Mouse (Mus musculus): ENCODE results near the gene Atxn7l1. TPM values are rescaled to one million over a fixed set of nuclear protein-coding genes. Genes with fewer than 3 reads are reported as not detected.

Atxn7l1 gene
- total RNA-seq, 1 experiment, result 3.9 TPM

- no peak overlapping the region for H3K27ac ChIP-seq (ENCODE audit: insufficient read depth, low read depth, low read length, poor library complexity, severe bottlenecking)
- no peaks in the 10 kb centered on the region for H3K36me3 ChIP-seq (ENCODE audit: control insufficient read depth, insufficient read depth, low read length, poor library complexity, severe bottlenecking)
- no peak overlapping the region; the same call in 1 of the 2 replicates for H3K9ac ChIP-seq (ENCODE audit: insufficient read depth, low read depth, low read length, poor library complexity, severe bottlenecking)
- TF ChIP-seq ZNF384 (IDR thresholded peaks at IDR 0.05; ENCODE audit: low read depth, low read length) (no peak), CHD2 (IDR thresholded peaks at IDR 0.05; ENCODE audit: low read depth, low read length) (no peak), HCFC1 (IDR thresholded peaks at IDR 0.05; ENCODE audit: borderline replicate concordance, insufficient read depth, low read length) (no peak), ZC3H11A (IDR thresholded peaks at IDR 0.05; ENCODE audit: borderline replicate concordance, low read depth, low read length) (no peak), MAFK (IDR thresholded peaks at IDR 0.05; ENCODE audit: insufficient read depth, low read depth, low read length) (no peak)
- H3K4me1 ChIP-seq (ENCODE audit: control insufficient read depth in 2 of 2, insufficient read depth in 2 of 2, low read length in 2 of 2, poor library complexity in 1 of 2), result peaks cover 3 to 15% of the 10 kb centered on the region in 2 experiments
- H3K9me3 ChIP-seq (ENCODE audit: control insufficient read depth, insufficient read depth, low read depth, low read length), result no peaks in the 10 kb centered on the region
- no peak overlapping the region for H3K4me3 ChIP-seq (ENCODE audit: insufficient read depth in 1 of 2, low read depth in 1 of 2, low read length in 2 of 2, poor library complexity in 1 of 2, severe bottlenecking in 1 of 2)
- in situ Hi-C loops (cut with MboI; ENCODE audit: low sequenced_read_pairs in 2 of 2, unreplicated experiment in 2 of 2), result no loop called here
- no peak for DNase-seq (ENCODE audit: low read depth, low spot score)
These were observed 77.6 kb downstream of the Atxn7l1 start for GRCm38 (mm10) chr12:33225117-33225541.

DNA sequence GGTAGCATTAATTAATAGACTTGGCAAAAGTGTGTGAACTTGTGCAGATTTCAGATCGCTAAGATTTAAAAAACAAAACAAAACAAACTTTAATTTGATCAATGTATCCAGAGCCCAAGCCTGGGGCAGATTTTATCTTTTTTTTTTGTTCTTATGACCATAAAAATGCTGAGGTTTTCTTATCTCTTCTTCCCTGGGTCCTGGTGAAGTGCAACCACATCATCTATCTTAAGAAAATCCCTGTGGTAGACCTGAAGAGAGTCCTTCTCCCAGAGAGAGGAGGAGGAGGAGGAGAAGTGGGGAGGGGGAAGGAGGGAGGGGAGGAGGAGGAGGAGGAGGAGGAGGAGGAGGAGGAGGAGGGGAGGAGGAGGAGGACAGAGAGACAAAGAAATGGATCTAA lies 78.5 kb downstream of the Atxn7l1 start:
- H3K9ac ChIP-seq (ENCODE audit: insufficient read depth, low read depth, low read length, poor library complexity, severe bottlenecking), result no peak overlapping the region
- no peak for DNase-seq (ENCODE audit: low read depth, low spot score)
- in situ Hi-C loops (cut with MboI; ENCODE audit: low sequenced_read_pairs in 2 of 2, unreplicated experiment in 2 of 2), result no loop called here
- TF ChIP-seq ZC3H11A (IDR thresholded peaks at IDR 0.05; ENCODE audit: borderline replicate concordance, low read depth, low read length) (no peak), MAFK (IDR thresholded peaks at IDR 0.05; ENCODE audit: insufficient read depth, low read depth, low read length) (no peak), ZNF384 (IDR thresholded peaks at IDR 0.05; ENCODE audit: low read depth, low read length) (no peak), CHD2 (IDR thresholded peaks at IDR 0.05; ENCODE audit: low read depth, low read length) (no peak), HCFC1 (IDR thresholded peaks at IDR 0.05; ENCODE audit: borderline replicate concordance, insufficient read depth, low read length) (no peak)
- H3K36me3 ChIP-seq (ENCODE audit: control insufficient read depth, insufficient read depth, low read length, poor library complexity, severe bottlenecking), result no peaks in the 10 kb centered on the region
- no peaks in the 10 kb centered on the region for H3K9me3 ChIP-seq (ENCODE audit: control insufficient read depth, insufficient read depth, low read depth, low read length)
- H3K4me3 ChIP-seq (ENCODE audit: insufficient read depth in 1 of 2, low read depth in 1 of 2, low read length in 2 of 2, poor library complexity in 1 of 2, severe bottlenecking in 1 of 2), result no peak overlapping the region
- H3K27ac ChIP-seq (ENCODE audit: insufficient read depth, low read depth, low read length, poor library complexity, severe bottlenecking), result no peak overlapping the region
- peaks cover 3 to 10% of the 10 kb centered on the region in 2 experiments; a peak in 3 of 4 replicates for H3K4me1 ChIP-seq (ENCODE audit: control insufficient read depth in 2 of 2, insufficient read depth in 2 of 2, low read length in 2 of 2, poor library complexity in 1 of 2)

DNA sequence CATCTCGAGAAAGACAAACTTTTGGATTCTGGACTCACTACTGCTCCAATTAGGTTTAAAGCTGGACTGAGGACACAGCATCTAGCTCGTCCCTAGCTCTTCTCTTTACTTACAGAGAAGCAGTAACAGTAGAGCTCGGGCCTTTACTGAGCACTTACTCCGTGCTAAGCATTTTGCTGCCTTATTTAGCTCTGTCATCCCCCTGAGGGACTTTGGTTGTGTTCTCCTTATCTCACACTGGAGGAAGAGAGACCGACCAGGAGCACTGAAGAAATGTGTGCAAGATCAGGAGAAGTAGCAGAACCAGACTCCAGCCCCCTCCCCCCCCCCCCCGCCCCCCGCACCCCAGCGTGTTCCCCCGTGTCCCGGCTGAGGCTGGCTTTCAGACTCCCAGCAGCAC lies 79.1 kb downstream of the Atxn7l1 start:
- Histone ChIP-seq H3K4me1 (ENCODE audit: control insufficient read depth in 2 of 2, insufficient read depth in 2 of 2, low read length in 2 of 2, poor library complexity in 1 of 2) (peaks cover 3 to 10% of the 10 kb centered on the region in 2 experiments; a peak in 3 of 4 replicates), H3K9me3 (ENCODE audit: control insufficient read depth, insufficient read depth, low read depth, low read length) (no peaks in the 10 kb centered on the region), H3K36me3 (ENCODE audit: control insufficient read depth, insufficient read depth, low read length, poor library complexity, severe bottlenecking) (no peaks in the 10 kb centered on the region), H3K27ac (ENCODE audit: insufficient read depth, low read depth, low read length, poor library complexity, severe bottlenecking) (no peak overlapping the region), H3K4me3 (ENCODE audit: insufficient read depth in 1 of 2, low read depth in 1 of 2, low read length in 2 of 2, poor library complexity in 1 of 2, severe bottlenecking in 1 of 2) (no peak overlapping the region), H3K9ac (ENCODE audit: insufficient read depth, low read depth, low read length, poor library complexity, severe bottlenecking) (no peak overlapping the region)
- in situ Hi-C loops (cut with MboI; ENCODE audit: low sequenced_read_pairs in 2 of 2, unreplicated experiment in 2 of 2), result no loop called here
- no peak for DNase-seq (ENCODE audit: low read depth, low spot score)
- no peak for TF ChIP-seq HCFC1 (IDR thresholded peaks at IDR 0.05; ENCODE audit: borderline replicate concordance, insufficient read depth, low read length)

GRCm38 (mm10) chr12:33235314-33235713 lies 87.8 kb downstream of the Atxn7l1 start:
- no peak for DNase-seq (ENCODE audit: low read depth, low spot score)
- no peak overlapping the region for H3K9ac ChIP-seq (ENCODE audit: insufficient read depth, low read depth, low read length, poor library complexity, severe bottlenecking)
- H3K36me3 ChIP-seq (ENCODE audit: control insufficient read depth, insufficient read depth, low read length, poor library complexity, severe bottlenecking), result no peaks in the 10 kb centered on the region
- H3K4me3 ChIP-seq (ENCODE audit: insufficient read depth in 1 of 2, low read depth in 1 of 2, low read length in 2 of 2, poor library complexity in 1 of 2, severe bottlenecking in 1 of 2), result no peak overlapping the region
- in situ Hi-C loops (cut with MboI; ENCODE audit: low sequenced_read_pairs in 2 of 2, unreplicated experiment in 2 of 2), result no loop called here
- H3K27ac ChIP-seq (ENCODE audit: insufficient read depth, low read depth, low read length, poor library complexity, severe bottlenecking), result no peak overlapping the region
- no peaks in the 10 kb centered on the region for H3K4me1 ChIP-seq (ENCODE audit: control insufficient read depth in 2 of 2, insufficient read depth in 2 of 2, low read length in 2 of 2, poor library complexity in 1 of 2)
- TF ChIP-seq ZNF384 (IDR thresholded peaks at IDR 0.05; ENCODE audit: low read depth, low read length) (no peak), CHD2 (IDR thresholded peaks at IDR 0.05; ENCODE audit: low read depth, low read length) (no peak), HCFC1 (IDR thresholded peaks at IDR 0.05; ENCODE audit: borderline replicate concordance, insufficient read depth, low read length) (no peak), MAFK (IDR thresholded peaks at IDR 0.05; ENCODE audit: insufficient read depth, low read depth, low read length) (no peak), ZC3H11A (IDR thresholded peaks at IDR 0.05; ENCODE audit: borderline replicate concordance, low read depth, low read length) (no peak)
- no peaks in the 10 kb centered on the region for H3K9me3 ChIP-seq (ENCODE audit: control insufficient read depth, insufficient read depth, low read depth, low read length)

- H3K27ac ChIP-seq (ENCODE audit: insufficient read depth, low read depth, low read length, poor library complexity, severe bottlenecking), result no peak overlapping the region
- TF ChIP-seq CHD2 (IDR thresholded peaks at IDR 0.05; ENCODE audit: low read depth, low read length), result no peak
- no peak for TF ChIP-seq HCFC1 (IDR thresholded peaks at IDR 0.05; ENCODE audit: borderline replicate concordance, insufficient read depth, low read length)
- no peak for TF ChIP-seq ZC3H11A (IDR thresholded peaks at IDR 0.05; ENCODE audit: borderline replicate concordance, low read depth, low read length)
- no peak for TF ChIP-seq MAFK (IDR thresholded peaks at IDR 0.05; ENCODE audit: insufficient read depth, low read depth, low read length)
- H3K9ac ChIP-seq (ENCODE audit: insufficient read depth, low read depth, low read length, poor library complexity, severe bottlenecking), result no peak overlapping the region
- H3K36me3 ChIP-seq (ENCODE audit: control insufficient read depth, insufficient read depth, low read length, poor library complexity, severe bottlenecking), result no peaks in the 10 kb centered on the region
- H3K4me1 ChIP-seq (ENCODE audit: control insufficient read depth in 2 of 2, insufficient read depth in 2 of 2, low read length in 2 of 2, poor library complexity in 1 of 2), result no peaks in the 10 kb centered on the region
- no peak for DNase-seq (ENCODE audit: low read depth, low spot score)
- in situ Hi-C loops (cut with MboI; ENCODE audit: low sequenced_read_pairs in 2 of 2, unreplicated experiment in 2 of 2), result no loop called here
- no peaks in the 10 kb centered on the region for H3K9me3 ChIP-seq (ENCODE audit: control insufficient read depth, insufficient read depth, low read depth, low read length)
- no peak overlapping the region for H3K4me3 ChIP-seq (ENCODE audit: insufficient read depth in 1 of 2, low read depth in 1 of 2, low read length in 2 of 2, poor library complexity in 1 of 2, severe bottlenecking in 1 of 2)
These were observed 88.4 kb downstream of the Atxn7l1 start for GRCm38 (mm10) chr12:33235771-33236323.
